Mouse (Mus musculus): ENCODE measurements around the gene 9430038I01Rik.

9430038I01Rik gene

GRCm38 (mm10) chr7:137366736-137367135 lies 43.8 kb downstream of the 9430038I01Rik start:
- DNase-seq (ENCODE audit: low read depth, low spot score) = no peak

DNA sequence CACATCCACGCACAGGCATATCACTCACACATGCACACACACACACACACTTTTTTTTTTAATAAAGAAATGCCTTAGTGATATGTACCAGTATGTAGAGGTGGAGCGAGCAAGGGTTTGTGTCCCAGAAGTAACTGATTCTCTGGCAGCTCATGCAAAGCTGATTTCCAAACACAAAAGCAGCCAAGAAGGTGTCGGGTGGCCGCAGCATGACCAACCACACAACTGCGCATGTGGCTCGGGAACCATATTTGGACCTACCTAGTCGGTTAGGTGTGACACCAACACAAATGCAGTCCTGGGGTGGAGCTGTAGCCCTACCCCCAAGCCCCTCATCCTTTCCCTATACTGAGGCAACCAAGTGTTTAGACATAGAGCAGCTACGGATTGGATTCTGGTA lies 45.5 kb downstream of the 9430038I01Rik start:
- DNase-seq (ENCODE audit: low read depth, low spot score) = no peak

DNA sequence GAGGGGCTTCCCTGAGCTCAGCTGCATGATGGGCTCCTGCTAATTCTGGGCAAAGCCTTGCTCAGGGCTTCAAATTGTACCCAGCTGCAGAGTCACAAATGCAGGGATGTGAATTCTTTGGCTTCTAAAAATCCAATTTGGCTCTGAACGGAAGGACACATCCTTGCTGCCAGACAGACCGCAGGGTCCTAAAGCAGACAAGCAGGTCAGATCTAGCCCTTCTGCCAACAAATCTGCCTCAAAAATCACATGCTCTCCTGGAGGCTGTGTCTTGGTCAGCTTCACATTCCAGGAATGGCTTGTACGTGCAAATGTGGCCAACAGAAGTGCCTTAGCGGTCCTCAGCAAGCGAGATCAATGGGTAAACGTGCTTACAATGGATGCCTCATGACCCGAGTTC lies 46.0 kb downstream of the 9430038I01Rik start:
- DNase-seq (ENCODE audit: low read depth, low spot score) = no peak

DNA sequence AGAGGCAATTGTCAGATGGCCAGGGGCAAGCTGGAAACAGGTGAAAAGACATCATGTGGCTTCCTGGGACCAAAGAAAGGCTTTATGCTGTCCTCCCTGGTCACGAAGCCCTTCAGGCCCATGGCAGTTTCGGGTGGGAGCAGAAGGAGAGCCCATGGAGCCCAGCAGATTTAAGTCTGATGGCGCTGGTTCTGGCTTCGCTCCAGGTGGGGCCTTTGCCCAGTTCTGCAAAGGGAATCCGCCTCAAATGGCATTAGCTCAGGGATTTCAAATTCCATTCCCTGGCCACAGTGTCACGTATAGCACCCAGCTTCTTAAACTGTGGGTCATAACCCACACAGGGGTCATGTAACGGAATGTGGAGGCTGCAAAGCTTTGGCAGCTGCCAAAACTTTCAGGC lies 63.7 kb downstream of the 9430038I01Rik start:
- no peak for DNase-seq (ENCODE audit: low read depth, low spot score)

GRCm38 (mm10) chr7:137346068-137346467 lies 64.5 kb downstream of the 9430038I01Rik start:
- DNase-seq (ENCODE audit: low read depth, low spot score) = no peak

DNA sequence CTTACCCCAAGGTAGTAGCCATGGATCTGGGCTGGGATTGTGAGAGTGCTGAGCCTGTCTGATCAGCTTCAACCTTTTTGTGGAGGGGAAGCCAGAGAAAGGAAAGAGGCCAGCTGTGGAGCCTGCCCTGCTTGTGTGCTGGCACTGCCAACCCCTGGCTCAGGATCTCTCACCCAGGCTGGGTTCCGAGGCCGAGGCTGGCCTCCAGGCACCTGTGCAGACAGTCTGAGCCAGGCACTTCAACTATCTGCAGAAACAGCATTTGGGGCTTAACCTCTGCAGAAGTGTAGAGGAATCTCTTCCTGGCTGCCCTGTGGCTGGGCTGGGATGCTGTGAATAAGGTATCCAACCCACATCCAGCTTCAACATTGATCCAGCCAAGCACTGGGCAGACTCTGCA lies 76.6 kb downstream of the 9430038I01Rik start:
- DNase-seq (ENCODE audit: low read depth, low spot score) = no peak

All from R1 (cell line).